Mouse (Mus musculus): ENCODE measurements at regions not wholly inside any gene's neighbourhood (a gene's known extent, or its start where the extent isn't known, plus 50 kb on each side); places are given as distances from the start of the nearest gene placed in this dataset.

DNA sequence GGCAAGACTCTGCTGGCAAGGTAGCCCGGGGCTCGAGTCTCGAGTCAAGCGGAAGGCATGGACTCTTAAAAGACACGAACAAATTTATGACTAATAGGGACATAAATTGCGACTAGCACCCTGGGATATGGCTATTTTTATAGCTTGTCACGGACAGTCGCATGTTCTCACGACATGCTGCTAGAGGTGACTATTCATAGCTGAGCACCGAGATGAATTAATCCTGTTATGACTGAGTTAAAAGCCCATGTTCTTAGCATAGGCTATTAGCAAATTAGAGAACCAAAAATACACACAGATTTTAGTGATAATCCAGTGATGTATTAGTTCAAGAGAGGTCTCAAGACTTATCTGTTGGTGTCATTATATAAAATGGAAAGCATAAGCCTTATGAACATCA is 539.2 kb downstream of the Gm19410 start:
- no peak for DNase-seq (ENCODE audit: extremely low spot score in 1 of 2, low spot score in 1 of 2)

DNA sequence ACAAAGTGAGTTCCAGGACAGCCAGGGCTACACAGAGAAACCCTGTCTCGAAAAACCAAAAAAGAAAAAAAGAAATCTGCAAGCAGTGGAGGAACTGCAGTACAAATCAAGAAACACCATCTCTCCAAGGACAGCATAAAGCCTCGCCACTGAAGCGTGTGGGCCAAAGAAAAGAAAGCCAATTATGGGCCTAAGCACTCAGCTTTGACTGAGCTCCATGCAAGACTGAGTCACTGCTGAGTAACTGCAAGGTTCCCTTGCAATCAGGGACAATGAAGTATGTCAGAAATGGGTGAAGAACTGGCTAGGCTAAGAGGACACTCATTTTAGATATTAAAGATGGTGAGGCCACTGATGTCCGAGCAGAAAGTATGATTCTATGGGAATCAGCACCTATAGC is 540.7 kb downstream of the Gm19410 start:
- no peak for DNase-seq (ENCODE audit: extremely low spot score in 1 of 2, low spot score in 1 of 2)

DNA sequence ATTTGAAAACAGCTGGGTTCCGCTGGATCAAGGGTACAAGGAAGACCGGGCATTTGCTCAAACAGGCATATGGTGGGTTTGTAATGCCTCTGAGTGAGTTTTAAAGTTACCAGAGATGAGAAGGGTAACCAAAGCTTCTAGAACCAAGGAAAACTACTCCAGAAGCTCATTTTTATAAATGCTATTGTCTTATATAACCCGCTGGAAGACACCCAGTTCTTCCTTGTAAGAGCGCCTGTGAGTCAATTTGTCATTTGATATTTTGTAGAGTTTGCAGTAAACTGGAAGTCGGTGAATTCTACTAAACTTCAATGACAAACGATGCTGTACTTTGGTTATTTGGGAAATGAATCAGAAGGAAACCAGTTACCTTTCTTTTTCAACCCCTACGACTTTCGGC is 541.9 kb downstream of the Gm19410 start:
- peak in 1 of 2 experiments; percentile 54 for DNase-seq (ENCODE audit: extremely low spot score in 1 of 2, low spot score in 1 of 2)

DNA sequence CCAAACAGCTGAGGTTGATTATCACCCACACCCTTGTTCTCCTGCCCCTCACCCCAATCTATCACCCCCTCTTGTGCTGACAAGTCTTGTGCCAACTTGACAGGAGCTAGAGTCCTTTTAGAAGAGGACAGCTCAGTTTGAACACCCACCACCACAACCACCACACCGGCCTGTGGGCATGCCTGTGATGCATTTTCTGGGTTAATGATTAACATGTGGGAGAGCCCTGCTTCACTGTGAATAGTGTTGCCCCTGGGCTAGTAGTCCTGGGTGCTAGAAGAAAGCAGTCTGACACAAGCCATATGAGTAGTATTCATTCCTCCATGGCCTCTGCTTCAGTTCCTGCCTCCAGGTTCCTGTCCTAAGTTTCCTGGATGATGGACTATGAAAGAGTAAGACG is 542.5 kb downstream of the Gm19410 start:
- no peak for DNase-seq (ENCODE audit: extremely low spot score in 1 of 2, low spot score in 1 of 2)

DNA sequence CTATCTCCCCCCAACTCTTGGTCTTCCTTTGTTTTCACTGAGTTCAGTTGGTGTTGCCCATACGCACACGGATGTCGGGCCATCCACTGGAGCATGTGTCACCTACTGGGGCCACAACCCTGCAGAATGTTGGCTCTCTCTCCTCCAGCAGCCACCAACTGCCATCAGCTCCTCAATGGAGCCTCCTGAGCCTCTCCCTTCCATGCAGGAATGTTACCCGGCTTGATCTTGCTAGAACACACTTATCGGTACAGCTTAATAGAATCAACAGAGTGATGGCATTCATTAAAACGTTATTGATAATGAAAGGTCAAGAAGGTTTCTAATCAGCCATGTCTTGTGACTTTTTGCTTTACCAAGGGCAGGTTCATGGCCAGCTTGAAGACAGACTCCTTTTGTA is 543.7 kb downstream of the Gm19410 start:
- DNase-seq (ENCODE audit: extremely low spot score in 1 of 2, low spot score in 1 of 2), result no peak

DNA sequence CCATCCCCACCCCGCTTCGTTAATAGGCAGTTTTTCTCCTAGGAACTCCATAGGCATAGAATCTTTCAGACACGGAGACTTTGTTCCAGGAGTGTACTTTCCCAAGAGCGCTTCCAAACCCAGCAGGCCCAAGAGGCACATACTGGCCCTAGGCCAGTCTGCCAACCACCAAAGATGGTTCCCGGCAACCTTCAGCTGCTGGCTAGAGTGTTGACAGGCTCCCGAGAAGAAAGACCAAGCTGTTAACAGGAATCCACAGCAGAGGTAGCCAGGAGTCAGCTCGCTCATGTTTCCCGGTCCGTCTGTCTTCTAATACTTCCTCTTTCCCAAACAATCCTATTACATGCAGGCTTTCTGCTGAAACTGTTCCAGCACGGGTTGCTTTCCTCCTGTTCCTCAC is 544.4 kb downstream of the Gm19410 start:
- DNase-seq (ENCODE audit: extremely low spot score in 1 of 2, low spot score in 1 of 2), result no peak

DNA sequence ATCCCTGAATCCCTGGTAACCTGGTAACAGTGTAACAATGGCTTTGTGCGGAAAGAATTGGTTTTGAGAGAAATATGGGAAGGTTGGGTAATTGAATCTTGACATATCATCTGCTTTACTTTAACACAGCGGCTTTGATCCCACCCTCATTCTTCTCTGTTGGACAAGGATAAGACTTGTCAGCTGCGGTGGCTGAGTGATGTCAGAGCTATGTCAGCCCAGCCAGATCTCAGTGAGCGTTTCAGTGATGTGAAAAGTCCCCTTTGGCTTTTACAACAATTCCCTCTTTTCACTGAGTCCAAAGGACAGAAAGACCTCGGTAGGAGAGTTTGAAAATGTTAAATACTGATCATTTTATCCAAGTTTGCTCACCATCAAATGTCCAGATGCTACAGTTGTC is 546.1 kb downstream of the Gm19410 start:
- no peak for DNase-seq (ENCODE audit: extremely low spot score in 1 of 2, low spot score in 1 of 2)

DNA sequence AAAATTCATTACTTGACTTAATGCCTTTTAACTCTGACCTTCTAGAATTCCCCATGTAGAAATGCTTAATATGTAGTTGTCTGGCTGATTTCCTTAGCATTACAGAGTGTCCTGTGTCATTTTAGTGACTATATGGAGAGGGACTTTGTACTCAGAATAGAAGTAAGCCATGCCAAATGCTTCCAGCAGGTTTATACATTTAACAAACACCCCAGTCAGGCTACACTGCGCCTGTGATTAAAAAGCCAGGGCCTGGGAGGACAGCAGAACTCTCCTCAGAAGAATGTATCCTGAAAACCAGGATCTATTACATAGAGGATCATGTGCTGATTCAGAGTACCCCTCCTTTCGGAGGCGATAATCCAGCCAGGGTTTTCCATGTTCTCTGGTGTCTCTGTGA is 547.4 kb downstream of the Gm19410 start:
- DNase-seq (ENCODE audit: extremely low spot score in 1 of 2, low spot score in 1 of 2), result no peak

DNA sequence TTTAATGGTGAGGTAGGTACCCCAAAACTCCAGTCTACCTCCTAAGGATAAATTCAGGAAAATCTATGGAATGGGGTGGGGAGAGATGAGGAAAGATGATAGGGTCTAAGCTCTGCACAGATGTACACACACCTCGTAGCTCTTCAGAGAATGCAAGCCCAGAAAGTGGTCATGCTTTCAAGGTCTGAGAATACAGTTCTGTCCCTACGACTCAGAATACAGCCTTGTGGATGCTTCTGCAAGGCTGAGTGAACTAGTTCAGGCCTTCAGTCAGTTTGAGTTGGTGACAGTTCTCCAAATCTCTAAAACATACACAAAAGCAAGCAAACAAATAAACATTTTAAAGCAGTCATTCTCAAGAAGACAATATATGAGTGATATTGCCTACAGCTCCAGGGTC is 552.8 kb downstream of the Gm19410 start:
- no peak for DNase-seq (ENCODE audit: extremely low spot score in 1 of 2, low spot score in 1 of 2)

DNA sequence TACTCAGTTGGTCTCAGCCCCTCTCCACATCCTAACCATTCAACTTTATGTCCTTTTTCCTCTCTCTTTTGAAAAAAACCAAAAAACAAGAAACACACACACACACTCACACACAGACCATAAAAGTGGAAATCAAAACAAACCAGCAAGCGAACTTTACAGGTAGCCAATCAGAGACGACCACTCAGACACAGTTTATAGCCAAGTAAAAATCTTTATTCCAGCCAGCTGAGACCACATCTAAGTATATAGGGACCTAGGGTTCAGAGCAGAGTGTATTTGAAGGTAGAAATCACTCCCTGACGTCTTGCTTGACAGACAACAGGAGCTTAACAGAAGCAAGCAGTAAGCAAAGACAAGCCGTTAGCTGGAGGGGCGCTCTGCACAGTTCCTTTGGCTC is 553.3 kb downstream of the Gm19410 start:
- no peak for DNase-seq (ENCODE audit: extremely low spot score in 1 of 2, low spot score in 1 of 2)

DNA sequence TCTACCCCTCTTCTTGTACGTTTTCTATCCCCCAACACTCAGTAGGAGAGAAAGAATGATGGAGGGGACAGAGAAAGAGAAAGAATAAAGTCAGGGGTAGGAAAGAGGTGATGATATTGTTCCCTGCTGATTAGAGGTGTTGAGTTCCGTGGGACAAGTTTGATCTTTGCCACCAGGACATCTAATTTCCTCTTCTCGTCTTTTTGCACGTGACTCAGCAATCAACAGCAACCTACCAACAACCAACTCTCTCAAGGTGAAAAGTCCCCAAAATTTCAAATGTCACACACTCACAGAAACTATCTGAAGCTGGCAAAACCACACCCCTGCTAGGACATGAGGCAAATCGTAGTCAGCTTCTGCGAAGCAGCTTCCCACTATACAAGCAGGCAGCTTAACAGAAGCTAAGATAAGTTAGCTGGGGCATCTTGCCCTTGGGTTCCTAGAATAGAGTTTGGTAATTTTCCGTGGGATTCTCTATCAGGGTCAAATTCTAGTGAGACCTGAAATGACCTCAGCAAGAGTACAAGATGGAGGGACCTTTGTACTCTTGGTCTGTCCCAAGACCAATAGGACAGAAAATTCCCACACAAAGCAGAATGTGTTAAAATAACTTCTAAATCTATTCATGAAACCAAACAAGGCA is 553.8 kb downstream of the Gm19410 start:
- no peak for DNase-seq (ENCODE audit: extremely low spot score in 1 of 2, low spot score in 1 of 2)

DNA sequence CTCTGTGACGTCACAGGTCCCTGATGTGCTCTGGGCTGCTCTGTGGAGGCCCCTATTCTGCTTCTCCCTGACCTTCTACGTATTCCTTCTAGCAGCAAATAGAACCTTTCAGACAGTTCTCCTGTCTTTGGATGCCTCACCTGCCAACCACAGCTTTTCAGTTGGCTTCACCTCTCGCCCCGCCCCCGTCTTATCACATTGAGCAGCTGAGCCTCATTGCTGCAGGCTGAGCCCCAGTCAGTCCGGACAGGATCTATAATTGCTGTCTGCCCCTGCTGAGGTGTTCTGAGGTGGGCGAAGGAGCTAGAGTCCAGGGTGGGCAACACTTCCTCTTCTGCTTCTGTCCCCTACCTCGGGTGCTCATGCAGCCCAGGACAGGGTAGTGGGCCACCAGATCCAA is 556.5 kb downstream of the Gm19410 start:
- no peak for DNase-seq (ENCODE audit: extremely low spot score in 1 of 2, low spot score in 1 of 2)

DNA sequence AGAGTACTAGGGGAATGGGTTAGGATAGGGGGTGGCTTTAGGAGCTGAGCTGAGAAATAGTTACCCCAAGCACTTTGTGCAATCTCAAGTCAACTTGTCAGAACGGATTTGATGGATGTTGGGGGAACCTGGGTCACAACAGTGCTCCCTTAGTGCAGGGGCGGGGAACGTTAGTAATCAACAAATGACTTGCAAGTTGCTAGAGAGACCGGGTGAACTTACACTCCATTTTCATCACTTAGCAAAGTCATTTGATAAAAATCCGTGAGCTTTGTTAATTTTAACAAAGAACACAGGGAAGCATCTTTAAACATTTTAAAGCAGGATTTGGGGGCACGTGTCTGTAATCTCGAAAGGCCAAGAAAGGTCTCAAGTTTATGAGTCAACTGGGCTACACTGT is 557.0 kb downstream of the Gm19410 start:
- no peak for DNase-seq (ENCODE audit: extremely low spot score in 1 of 2, low spot score in 1 of 2)

DNA sequence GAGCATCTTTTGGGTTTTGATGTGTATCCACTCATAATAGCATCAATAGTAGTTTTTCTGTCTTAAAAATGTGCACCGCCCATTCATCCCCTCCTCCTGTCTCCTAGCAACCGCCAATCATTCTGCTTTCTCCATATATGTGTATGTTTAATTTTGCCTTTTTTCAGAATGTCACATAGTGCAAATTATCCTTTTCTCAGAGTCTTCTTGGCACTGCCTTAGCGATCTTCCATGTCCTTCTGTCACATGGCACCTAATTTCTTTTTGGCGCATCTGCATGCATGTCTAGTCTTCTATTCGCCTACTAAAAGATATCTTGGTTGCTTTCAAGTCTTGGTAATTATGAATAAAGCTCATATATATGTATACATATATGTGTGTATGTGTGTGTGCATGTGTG is 573.0 kb downstream of the Gm19410 start:
- DNase-seq (ENCODE audit: extremely low spot score in 1 of 2, low spot score in 1 of 2), result no peak

DNA sequence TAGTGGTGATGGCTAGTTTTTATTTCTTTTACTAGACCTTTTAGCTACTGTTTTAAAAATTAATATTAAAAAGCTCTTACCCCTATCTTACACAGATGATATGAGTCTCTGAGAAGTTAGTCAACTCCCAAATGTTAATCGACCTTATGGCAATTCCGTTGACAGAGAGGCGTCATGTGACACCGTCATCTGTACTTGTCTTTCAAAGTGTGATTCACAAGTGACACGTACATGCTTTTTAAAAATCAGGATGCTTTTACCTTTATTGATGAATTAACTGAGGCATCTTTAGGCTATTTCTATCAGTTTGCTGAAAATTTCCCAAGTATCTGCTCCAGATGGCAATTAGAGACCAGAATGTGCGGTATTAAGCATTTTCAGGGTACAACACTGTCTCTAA is 573.9 kb downstream of the Gm19410 start:
- no peak for DNase-seq (ENCODE audit: extremely low spot score in 1 of 2, low spot score in 1 of 2)

DNA sequence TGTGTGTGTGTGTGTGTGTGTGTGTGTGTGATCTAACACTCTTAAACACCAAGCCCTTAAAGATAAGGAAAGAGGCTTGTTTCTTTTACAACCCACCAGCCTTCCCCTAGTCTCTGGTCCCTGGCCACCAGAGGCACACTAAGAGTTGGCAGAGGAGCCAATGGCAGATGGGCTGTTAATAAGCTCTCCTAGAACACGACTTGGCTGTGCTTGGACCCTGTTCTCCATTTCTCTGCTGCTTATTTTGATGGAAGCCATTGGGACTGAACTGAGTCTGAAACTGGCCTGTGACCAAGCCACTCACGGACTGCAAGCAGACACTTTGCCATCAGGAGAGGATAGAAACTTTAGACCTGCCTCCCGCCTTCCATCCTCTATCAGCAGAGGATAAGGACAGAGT is 574.9 kb downstream of the Gm19410 start:
- DNase-seq (ENCODE audit: extremely low spot score in 1 of 2, low spot score in 1 of 2), result no peak

DNA sequence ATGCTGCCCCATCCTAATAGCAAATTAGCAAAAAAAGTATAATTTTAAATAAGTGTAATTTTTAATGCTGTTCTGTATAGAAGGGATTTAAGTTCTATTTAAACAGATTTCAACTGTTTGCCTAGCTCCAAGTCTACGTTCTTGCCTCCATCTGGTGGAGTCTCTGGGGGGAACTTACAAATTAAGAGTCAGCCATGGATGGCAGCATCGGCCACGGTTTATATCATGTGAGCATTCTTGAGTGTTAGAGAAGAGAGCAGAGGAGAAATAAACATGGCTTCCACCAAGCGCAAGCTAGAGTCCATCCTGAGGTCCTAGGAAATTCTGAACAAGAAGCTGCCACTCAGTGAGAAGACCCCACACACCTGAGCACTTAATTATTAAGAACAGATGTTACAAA is 576.4 kb downstream of the Gm19410 start:
- DNase-seq (ENCODE audit: extremely low spot score in 1 of 2, low spot score in 1 of 2), result no peak

DNA sequence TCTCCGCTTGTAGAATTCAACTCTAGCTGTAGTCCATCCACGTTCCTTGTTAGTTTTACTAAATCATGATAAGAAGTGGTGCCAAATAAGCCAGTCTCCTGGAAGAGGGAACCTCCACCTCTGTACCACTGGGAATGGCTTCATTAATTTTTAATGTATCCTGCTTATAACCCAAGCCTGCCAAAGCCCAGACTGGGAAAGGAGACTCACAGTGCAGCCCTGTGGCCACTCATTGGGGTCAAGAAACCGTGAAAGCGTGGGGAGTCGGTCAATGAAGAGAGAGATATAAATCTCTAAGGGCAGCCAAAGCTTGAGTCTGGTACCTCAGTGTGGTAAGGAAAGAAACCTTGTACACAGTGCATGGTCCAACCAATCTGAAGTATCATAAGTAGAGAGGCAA is 577.1 kb downstream of the Gm19410 start:
- DNase-seq (ENCODE audit: extremely low spot score in 1 of 2, low spot score in 1 of 2), result no peak

DNA sequence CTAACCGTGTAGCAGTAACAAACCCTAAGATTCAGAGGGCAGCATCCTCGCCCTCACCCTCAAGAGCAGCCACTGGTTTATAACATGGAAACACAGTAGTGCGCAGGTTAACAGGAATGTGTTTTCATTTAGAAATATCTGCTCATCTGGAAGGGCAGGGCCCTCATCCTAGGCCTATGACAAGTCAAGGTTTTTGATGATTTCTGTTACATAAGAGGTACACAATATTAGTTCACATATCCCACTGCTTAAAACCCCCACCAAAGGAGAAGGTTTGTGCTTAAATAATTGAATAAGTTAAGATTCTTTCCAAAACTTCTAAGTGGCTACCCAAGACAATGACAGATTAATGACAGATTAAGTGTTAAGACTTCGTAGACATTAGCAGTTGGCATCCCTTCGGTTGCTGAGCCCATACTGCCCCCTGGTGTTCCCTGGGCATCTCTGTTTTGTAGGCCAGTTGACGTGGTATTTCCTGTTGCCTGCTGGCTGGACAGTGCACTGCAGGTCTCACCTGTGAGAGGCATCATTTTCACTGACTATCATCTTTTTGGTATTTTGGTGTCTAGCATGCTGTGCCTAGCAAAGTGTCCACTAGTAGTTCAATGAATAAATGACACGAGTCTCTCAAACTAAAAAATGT is 581.2 kb downstream of the Gm19410 start:
- peak; percentile 39 to 92 for DNase-seq (ENCODE audit: extremely low spot score in 1 of 2, low spot score in 1 of 2)

DNA sequence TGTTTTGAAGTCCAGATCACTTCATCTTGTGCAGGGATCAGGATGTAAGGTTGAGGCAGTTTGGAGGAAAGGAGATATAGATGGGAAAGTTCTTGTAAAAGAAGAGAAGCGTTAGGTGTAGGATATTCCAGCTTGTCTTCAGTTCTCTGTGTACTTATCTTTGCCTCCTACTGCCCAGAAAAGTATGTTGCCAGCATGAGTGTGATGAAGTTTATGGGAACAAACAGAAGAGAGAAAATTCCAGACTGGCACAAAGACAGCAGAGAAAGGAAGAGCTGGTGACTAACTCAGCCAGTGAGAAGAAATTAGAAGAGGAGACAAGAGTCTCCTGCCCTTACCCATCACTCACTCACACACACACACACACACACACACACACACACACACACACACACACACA is 582.5 kb downstream of the Gm19410 start:
- peak in 1 of 2 experiments; percentile 19 for DNase-seq (ENCODE audit: extremely low spot score in 1 of 2, low spot score in 1 of 2)

DNA sequence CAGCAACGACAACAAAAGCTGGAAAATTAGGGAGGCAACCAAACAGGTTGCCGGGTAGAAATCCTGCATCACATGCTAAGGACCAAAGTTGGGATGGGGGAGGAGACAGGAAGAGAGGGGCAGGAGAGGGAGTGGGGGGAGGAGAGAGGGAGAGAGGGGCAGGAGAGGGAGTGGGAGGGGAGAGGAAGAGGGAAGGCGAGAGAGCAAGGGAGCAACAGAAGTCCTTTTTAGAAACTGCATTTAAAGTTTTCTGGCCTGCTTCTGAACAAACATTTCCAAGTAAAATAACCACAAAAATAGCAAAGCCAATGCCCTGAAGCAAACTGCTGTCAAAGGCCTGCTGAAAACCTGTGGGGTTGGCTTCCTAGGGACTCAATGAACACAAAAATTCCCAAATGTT is 589.3 kb downstream of the Gm19410 start:
- no peak for DNase-seq (ENCODE audit: extremely low spot score in 1 of 2, low spot score in 1 of 2)

DNA sequence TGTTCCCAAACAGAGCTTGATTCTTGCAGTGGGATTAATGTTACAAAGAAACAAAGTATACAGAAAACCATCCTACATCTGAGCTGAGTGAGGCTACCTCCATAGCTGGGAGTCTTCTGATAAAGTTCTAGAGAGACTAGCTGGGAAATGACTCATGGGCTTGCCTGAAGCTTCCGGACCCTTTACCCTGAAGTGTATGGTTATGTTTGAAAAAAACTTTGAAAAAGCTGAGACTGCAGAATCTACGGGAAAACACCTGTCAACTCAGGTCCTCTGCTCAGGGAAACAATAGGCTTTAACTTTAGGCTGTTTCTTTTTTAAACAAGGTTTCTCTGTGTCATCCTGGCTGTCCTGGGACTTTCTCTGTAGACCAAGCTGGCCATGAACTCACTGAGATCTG is 593.4 kb downstream of the Gm19410 start:
- DNase-seq (ENCODE audit: extremely low spot score in 1 of 2, low spot score in 1 of 2), result no peak

DNA sequence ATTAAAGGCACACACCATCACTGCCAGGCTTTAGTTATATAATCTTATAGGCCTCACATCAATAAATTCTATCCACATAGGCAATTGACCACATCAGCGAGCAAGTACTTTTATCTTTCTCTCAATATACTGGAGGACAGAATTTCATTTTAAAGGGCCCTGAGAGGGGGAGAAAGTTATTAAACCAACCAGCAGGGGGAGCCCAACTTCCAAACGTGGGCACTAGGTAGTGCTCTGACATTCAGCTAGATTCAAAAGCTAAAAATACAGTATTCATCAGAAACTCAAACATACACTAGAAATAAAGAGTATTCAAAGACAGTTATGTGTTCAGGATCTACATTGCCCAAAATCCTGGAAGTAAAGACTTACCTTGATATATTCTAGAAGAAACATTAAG is 595.7 kb downstream of the Gm19410 start:
- DNase-seq (ENCODE audit: extremely low spot score in 1 of 2, low spot score in 1 of 2), result peak; percentile 31 to 94
